Comparison of ENCODE assay signal across 8 mouse cellular contexts in the genomic region with DNA sequence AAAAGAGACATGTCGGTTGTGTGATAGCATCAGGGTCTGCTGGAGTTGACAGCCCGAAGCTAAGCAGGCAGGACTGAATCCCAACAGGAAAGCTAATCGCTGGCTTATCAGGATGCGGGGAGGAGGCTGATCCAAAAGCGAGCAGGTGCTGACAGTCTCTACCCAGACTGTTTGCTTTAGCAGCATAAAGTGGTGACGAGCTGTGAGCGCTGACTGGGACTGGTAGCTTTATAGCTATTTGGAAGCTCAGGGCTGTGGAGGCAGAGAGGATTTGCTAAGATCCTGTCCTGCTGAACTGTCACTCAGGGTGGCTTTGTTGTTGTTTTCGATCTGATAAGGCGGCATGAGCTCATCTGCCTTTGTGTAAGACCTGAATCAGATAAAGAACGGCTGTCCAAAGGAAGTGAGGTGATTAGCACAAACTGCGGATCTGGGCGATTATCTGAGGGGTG.
DNase-seq lines count a peak whose midpoint lies in the region; ATAC-seq and TF ChIP-seq lines count a peak whose summit lies in the region.

No protein-coding gene starts in this region.

- TF ChIP-seq CTCF in lung, adult 2 months (IDR thresholded peaks at IDR 0.05; ENCODE audit: insufficient read depth, low read length): no peak

- H3K4me1 ChIP-seq in lung, adult 2 months (ENCODE audit: control insufficient read depth, insufficient read depth, low read length): peaks cover 12% of the 10 kb centered on the region
- H3K4me1 ChIP-seq in neural tube, embryonic 15.5 days: peaks cover 37% of the 10 kb centered on the region

- no peaks in the 10 kb centered on the region for H3K36me3 ChIP-seq in neural tube, embryonic 15.5 days

- no peak overlapping the region for H3K4me3 ChIP-seq in lung, adult 2 months (replicated peaks; ENCODE audit: extremely low read depth, low read depth, low read length)
- peak overlapping the region; percentile 13; the same call in 1 of the 2 replicates for H3K4me3 ChIP-seq in neural tube, embryonic 15.5 days (replicated peaks)

- H3K4me2 ChIP-seq in neural tube, embryonic 15.5 days: peak overlapping the region; percentile 46

- ATAC-seq in neural tube, embryonic 15.5 days (ENCODE audit: low FRiP score): 0 out of 2 replicates have a peak, but pooled peaks have one; percentile 63

- H3K9me3 ChIP-seq in neural tube, embryonic 15.5 days (replicated peaks): no peaks in the 10 kb centered on the region

- H3K9ac ChIP-seq in neural tube, embryonic 15.5 days (replicated peaks): peak overlapping the region; percentile 20

- WGBS in lung, adult 2 months: 13% methylated on average over 12 of the region's 12 CpGs
- WGBS in neural tube, embryonic 15.5 days: 18% methylated on average over 12 of the region's 12 CpGs

- H3K27ac ChIP-seq in neural tube, embryonic 15.5 days (replicated peaks): peak overlapping the region; percentile 38; the same call in 1 of the 2 replicates

- DNase-seq in adrenal gland, adult 8-10 months: peak; percentile 5
- DNase-seq in adrenal gland, postnatal 4 days (ENCODE audit: low spot score in 2 of 2): no peak
- peak; percentile 68 to 70 for DNase-seq in cerebellum, postnatal 14 days
- DNase-seq in heart, adult 18-20 months: peak; percentile 28 to 63
- DNase-seq in layer of hippocampus, adult 18-20 months (ENCODE audit: low spot score in 2 of 2): peak; percentile 75 to 84
- peak; percentile 12 for DNase-seq in lung, adult 2 months
- DNase-seq in spleen, adult 18-20 months: no peak

- H3K27me3 ChIP-seq in neural tube, embryonic 15.5 days (replicated peaks): no peaks in the 10 kb centered on the region

- no peak for TF ChIP-seq POLR2A in lung, adult 2 months (IDR thresholded peaks at IDR 0.05; ENCODE audit: borderline replicate concordance, extremely low read depth, low read depth, low read length)

Comparison
In these comparisons a context has a peak if more than half of its experiments do, and no peak if none do; other contexts are left out.
1. DNase-seq: peak in adrenal gland, adult 8-10 months (single experiment), cerebellum, postnatal 14 days (2 of 2), heart, adult 18-20 months (2 of 2), layer of hippocampus, adult 18-20 months (2 of 2) and lung, adult 2 months (single experiment); none in adrenal gland, postnatal 4 days (0 of 2) and spleen, adult 18-20 months (0 of 2).